Mouse (Mus musculus): ENCODE measurements around the gene Pgap3.
"Not testable (repeated sequence)": the region's sequence is repeated elsewhere in the genome, so short reads cannot be mapped to it uniquely, and the experiment has no call there.

Gene Pgap3

DNA sequence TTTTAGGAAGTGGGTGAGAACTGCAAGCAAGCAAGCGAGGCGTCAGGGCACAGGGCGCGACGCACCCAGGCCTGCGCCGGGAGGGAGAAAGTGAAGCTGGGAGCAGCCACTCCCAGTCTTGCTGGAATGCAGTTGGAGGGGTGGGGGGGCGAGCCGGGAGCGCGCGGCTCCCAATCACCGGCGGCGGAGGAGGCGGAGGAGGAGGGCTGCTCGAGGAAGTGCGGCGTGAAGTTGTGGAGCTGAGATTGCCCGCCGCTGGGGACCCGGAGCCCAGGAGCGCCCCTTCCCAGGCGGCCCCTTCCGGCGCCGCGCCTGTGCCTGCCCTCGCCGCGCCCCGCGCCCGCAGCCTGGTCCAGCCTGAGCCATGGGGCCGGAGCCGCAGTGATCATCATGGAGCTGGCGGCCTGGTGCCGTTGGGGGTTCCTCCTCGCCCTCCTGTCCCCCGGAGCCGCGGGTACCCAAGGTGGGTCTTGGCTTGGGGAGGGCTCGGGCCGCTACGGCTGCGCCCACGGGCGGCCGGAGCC lies 12.0 kb upstream of the Pgap3 start, which contains the start of gene Erbb2:
Gene Erbb2 (plus strand): TSS at position 198 of the 524 bp plus-strand sequence.
- DNase-seq (ENCODE audit: low read depth, low spot score) = peak; percentile 79

DNA sequence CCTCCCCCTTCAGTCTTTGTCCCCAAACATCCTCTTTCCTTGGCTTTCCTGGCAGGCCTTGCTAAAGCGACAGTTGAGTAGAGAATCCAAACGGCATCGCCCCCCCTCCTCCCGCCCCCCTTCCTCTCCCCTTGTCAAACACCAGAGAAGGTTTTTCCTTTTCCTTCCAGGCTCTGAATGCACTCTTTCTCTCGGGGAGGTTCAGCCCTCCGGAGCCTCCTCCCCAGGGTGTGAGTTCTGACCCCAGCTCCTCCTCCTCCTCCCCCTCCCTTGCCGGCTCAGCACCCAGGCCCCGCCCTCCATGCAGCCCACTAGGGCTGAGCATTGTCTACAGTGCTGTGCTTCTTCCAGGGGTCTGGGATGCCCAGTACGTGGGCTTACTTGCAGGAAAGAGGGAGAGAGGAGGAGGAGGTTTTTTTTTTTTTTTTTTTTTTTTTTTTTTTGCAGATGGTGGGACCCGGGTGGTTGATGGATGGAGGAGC lies 9.1 kb upstream of the Pgap3 start:
- DNase-seq (ENCODE audit: low read depth, low spot score) = peak; percentile 29

DNA sequence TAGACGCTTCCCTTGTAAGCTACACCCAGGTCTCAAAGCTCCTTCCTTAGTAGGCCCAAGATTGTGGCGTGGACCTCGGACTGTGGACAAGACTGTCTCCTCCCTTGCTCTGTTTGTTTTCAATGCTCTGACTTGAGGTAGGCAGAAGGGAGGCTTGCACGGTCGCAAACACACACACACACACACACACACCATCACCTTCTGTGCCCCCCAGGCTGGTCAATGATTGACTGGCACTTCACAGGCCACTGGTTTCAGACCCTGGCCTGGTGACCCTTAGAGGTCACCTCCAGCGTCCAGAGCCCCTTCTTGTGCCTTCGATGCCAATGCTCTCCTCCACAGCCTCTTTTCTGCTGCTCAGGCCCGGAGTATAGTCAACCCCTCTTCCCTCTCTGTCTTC lies 8.6 kb upstream of the Pgap3 start:
- no peak for DNase-seq (ENCODE audit: low read depth, low spot score)

DNA sequence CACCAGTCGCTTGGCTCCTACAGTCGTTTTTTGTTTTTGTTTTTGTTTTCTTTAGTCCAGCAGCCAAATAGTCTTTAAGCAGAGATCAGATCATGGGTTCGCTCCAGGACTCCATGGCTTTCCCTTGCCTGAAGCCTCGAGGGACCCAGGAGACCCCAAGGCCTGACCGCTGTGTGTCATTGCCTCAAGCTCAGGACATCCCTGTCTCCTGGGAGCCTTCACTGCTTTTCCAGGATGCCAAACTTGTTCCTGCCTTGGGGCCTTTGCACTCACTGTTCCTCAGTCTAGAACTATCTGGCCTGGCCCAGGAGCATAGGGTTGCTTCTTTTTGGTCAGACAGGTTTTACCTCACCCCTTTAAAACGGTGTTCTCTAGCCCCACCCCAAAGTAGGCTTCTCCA lies 6.3 kb upstream of the Pgap3 start:
- no peak for DNase-seq (ENCODE audit: low read depth, low spot score)

DNA sequence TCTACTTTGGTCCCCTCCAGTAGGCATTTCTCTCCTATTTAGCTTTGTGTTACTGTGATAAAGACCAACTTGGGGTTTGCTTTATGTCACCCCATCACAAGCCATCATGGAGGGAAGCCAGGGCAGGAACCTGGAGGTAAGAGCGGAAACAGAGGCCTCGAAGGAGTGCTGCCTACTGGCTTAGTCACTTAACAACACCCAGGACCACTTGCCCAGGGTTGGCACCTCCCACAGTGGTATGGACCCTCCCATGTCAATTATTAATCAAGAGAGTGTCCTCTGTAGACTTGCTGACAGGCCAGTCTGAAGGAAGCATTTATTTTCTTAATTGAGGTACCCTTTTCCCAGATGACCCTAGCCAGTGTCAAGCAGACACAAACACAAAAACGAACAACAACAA lies 526 bp upstream of the Pgap3 start:
- DNase-seq (ENCODE audit: low read depth, low spot score) = no peak

DNA sequence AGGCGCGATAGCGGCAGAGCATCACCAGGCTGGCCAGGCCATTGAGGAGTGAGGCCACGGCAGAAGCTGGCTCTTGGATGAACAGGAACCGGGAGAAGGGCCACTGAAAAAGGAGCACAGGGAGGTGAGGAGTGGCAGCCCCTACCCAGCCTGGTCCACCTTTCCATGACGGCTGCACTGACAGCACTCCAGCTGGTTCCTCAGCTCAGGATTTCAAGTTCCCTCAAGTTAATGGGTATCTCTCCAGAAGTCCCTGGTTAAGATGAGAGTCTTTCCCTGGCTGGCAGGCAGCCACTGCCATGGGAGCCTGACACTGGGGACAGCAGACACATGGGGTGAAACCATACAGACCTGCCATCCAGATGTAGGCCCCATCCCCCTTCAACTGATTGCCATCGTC lies 2.3 kb downstream of the Pgap3 start:
- no peak for DNase-seq (ENCODE audit: low read depth, low spot score)

DNA sequence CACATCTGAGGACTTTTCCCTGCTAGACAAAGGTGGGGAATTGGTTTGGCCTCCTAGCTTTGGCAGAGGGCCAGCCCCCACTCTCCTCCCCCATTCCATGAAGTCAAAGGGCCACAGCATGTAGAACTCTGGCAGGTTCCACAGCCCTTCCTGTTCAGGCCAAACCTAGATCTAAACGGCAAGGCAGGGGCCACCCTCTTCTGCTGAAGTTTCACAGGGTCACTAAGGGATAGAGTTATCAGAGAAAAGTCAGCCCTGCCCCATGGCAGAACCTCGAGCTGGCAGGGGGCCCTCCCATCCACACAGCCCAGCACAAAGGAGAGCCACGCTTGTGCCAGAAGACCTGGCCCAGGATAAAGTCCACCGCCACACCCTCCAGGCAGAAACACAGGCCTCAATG lies 5.2 kb downstream of the Pgap3 start:
- no peak for DNase-seq (ENCODE audit: low read depth, low spot score)

DNA sequence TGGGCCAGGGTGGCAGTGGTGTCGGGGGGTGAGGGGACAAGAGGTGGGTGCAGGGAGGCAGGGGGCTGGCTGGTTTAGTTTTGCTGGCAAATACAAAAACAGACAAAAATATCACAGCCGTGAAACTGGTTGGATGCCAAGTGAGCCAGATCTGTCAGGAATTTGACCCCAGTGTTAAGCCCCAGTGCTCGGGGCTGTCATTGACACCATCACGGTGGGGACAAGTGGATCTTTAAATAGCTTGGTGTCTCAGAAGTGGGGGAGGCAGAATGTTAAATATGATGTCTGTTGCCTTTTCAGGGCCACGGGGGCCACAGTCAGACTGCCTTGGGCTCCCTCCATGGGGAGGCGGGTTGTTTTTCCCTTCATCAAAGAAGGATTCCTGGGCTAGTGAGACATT lies 6.0 kb downstream of the Pgap3 start:
- no peak for DNase-seq (ENCODE audit: low read depth, low spot score)

DNA sequence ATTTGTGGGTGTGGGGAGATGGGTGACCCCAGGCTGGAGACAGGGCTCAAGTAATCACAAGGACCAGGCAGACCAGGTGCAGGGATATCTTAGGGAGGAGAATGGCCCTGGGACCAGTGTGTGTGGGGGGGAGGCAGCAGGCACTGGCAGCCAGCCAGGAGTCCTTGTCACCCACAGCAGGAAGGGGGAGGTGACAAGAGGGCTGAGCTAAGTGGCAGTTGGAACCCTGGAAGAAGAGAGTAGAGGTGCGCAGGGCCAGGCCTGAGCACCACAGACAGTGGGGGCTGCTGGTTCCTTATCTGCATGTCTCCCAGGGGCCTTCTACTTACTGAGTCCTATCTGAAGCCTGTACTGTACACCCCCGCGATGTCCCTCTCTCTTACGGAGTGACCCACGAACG lies 7.0 kb downstream of the Pgap3 start:
- DNase-seq (ENCODE audit: low read depth, low spot score) = no peak

DNA sequence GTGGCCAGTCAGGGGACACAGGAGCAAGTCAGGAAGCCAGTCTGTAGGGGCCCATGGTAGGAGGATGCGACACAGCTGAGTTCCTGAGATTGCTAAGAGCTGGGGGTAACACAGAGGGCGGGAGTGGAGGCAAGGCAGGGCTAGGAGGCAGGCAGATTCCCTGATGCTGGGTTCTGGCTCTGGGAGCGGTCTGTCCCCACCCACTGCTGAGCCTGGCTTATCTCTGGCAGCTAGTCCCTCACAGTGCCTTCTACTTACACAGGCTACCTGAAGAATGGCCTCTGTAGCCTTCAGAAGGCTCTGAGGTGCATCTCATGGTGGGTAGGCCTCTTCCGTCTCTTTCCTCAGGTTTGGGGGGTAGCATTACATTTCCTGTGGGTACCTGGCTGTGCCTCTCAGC lies 7.6 kb downstream of the Pgap3 start:
- DNase-seq (ENCODE audit: low read depth, low spot score) = no peak

DNA sequence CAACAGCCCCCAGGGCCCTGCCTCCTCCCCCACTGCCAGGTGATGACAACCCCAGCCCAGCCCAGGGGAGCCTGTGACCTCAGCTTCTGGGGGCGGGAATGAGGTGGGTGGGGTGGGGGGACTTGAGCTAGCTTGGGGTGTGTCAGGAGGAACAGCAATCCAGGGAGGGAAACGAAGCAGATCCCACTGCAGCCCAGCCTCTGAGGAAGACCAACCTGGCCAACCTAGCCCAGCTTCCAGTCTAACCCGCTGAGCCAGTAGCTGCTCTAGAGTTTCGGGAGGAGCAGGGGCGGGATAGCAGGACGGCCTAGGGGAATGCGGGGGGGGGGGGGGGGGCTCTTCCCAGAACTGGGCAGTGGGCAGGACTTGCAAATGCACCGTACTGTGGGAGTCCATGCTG lies 8.3 kb downstream of the Pgap3 start:
- no peak for DNase-seq (ENCODE audit: low read depth, low spot score)

DNA sequence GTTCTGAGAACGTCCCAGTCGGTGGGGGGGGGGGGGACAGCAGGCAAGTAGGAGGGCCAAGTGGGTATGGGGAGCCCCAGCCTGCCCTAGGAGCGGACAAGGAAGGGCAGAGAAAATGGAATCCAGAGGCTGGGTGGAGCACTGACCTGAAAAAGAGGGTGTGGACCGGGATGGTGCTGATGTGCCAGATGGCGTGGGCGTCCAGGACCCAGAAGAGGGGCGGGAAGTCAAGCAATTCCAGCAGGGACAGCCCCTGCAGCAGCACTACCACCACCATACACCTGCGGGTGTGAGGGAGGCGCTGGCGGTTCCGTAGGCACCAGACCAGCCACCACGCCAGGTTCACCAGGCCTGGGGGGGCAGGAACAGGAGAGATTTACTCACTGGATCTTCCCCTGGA lies 10.1 kb downstream of the Pgap3 start:
- no peak for DNase-seq (ENCODE audit: low read depth, low spot score)

DNA sequence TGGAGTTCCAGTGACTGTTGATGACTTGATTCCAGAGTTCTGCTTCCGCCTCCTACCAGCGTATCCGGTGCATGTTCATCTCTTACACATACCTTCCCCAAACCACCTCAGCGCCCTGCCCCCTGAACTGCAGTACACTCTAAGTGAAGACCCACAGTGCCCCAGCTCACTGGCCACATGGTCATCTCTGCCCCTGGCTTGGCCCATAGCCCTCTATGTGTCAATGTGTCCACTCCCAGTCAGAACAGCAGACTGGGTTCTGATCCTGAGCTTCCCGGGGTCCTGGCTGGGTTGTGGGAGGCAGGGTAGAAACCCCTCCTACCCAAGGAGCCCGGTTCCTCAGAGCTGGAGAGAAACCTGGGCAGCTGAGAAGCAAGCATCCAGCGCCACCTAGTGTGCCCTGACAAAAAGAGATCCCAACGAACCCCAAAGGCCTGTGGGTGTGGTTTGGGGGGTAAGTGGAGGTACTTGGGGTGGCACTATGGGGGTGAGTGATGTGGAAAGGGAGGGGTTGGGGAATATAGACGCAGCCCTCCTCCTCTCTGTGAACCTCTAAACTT lies 11.0 kb downstream of the Pgap3 start:
- peak; percentile 34 for DNase-seq (ENCODE audit: low read depth, low spot score)

DNA sequence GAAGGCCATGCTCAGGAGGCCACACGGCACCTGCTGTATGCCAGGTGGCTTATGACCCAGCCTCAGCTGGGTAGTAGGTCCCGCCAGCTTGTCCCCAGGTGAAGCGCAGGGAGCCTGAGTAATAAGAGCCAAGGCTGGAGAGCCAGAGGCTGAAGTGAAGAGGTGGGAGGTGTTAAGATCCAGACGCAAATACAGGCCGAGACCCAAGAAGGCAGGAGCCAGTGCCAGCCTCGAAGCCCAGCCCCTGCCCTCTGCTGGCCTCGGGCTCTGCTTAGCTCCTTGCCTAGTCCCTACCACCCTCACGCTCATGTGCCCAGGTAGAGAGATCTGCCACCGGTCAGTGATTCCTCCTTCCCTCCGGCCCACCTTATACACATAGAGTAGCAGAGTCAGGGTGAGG lies 12.0 kb downstream of the Pgap3 start:
- DNase-seq (ENCODE audit: low read depth, low spot score) = no peak

DNA sequence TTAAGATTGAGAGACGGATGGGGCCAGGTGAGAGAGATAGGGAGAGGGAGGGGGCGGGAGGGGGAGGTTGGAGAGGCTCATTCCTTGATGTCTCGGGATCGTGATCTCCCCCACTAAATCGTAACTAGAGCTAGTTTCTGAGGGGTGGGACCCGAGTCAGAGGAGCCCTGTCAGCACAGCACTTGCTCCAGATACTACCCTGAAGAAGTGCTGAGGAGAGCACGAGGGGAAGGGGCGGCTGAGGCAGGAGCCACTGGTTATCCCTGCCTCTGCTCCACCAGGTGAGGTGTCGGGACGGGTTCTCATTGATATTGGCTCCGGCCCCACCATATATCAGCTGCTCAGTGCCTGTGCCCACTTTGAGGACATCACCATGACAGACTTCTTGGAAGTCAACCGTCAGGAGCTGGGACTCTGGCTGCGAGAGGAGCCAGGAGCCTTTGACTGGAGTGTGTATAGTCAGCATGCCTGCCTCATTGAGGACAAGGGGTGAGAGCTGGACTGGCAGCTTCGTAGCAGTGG lies 13.2 kb downstream of the Pgap3 start:
- no peak for DNase-seq (ENCODE audit: low read depth, low spot score)

DNA sequence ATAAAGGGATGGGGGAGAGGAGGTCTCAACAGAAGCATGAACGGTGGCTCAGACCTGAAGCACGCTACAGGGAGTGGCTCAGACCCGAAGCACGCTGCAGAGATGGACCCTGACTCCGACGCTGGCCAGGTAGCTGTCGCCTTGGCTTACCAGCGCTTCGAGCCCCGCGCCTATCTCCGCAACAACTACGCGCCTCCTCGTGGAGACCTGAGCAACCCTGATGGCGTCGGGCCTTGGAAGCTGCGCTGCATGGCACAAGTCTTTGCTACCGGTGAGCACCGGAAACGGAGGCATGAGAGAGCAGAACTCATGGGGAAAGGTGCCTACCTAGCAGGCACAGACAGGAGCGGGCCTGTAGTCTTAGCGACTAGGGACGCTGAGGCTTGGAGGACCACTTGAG lies 13.7 kb downstream of the Pgap3 start:
- DNase-seq (ENCODE audit: low read depth, low spot score) = no peak

DNA sequence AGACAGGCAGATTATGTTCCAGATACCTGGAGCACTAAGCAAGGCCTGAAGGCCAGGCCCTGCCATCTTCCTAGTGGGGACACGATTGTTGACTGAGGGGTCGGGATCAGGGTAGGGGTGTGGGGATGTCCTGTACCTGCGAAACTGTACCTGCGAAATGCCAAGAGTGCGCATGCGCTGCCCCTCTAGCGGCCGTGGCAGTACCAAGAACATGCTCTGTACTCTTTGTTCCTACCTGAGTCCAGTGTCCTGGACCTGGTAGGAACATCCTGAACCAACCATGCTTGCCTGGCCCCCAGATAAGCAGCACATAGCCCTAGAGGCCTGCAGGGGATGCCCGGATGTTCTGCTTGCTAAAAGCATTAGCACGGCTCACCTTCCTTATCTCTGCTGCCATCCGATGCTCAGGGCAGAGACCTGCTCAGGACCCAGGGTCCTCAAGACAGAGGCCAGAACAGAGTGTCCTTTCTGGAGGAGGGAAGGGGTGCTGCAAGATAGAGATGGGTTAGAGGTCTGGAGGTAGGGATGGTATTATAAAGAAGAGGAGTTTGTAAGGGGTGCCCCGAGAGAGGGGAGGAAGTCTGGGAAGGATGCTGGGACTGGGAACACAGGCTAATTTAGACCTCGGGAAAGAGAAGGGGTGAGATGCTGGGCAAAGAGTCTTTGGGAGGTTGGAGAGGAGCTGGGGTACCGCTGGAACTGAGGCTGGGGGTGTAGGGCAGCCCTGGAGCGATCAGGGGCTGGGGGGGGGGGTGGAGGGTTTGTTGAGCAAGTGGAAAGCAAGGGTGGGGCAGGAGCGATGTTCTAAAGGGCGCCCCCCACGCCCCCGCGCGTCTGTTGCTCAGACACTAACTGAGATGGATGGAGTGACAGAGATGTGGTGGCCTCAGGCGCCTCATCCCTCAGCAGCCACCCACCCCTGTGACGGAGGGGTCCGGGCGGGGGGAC lies 14.4 kb downstream of the Pgap3 start, which contains the start of gene Pnmt:
Gene Pnmt (plus strand): TSS at position 813 of the 948 bp plus-strand sequence.
- DNase-seq (ENCODE audit: low read depth, low spot score) = no peak

DNA sequence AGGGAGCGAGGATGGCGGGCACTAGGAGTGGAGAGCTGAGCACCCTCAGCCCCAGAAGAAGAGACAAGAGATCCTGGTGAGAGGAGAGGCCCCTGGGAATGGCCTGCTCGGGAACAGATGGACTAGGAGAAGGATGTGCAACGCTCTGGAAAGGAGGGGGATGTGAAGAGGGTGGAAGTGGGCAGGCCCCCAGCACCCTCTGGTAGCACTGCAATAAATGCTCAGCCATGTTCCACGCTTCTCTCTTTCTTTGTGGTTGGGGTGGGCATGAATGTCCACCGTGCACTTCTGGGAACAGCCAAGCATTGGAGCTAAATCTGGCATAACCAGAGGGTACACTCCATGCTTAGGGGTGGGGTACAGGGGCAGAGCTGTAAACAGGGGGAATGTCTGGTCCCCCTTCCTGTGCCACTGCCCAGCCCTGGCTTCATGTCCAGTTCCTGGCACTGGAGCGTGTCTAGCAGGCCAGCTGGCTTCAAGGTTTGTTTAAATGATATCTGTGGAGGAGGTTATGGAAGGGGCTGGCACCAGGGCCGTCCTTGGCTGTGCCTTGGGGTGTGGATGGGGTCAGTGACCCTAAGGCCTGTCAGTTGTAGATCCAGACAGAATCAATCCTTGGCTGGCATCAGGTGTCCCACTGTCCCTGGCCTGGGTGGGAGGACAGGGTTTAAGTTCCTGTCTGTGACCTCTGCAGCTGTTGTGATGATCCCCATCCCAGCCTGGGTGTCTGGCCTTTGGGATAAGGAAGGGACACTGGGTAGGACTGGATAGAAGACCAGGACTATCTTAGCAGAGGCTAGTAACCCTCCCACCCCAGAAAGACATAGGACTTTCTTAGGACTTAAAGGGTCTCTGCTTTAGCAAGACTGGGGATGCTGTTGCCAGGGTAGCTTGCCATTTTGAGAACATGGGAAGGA lies 15.3 kb downstream of the Pgap3 start:
- no peak for DNase-seq (ENCODE audit: low read depth, low spot score)

DNA sequence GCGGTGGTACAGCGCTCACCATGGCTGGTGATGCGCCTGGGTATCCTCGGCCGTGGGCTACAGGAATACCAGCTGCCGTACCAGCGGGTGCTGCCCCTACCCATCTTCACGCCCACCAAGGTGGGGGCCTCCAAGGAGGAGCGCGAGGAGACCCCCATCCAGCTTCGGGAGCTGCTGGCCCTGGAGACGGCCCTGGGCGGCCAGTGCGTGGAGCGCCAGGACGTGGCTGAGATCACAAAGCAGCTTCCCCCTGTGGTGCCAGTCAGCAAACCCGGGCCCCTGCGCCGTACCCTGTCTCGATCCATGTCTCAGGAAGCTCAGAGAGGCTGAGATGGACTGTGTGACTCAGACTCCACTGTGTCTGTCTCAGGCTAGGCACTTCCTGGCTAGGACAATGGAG lies 16.1 kb downstream of the Pgap3 start:
- no peak for DNase-seq (ENCODE audit: low read depth, low spot score)

DNA sequence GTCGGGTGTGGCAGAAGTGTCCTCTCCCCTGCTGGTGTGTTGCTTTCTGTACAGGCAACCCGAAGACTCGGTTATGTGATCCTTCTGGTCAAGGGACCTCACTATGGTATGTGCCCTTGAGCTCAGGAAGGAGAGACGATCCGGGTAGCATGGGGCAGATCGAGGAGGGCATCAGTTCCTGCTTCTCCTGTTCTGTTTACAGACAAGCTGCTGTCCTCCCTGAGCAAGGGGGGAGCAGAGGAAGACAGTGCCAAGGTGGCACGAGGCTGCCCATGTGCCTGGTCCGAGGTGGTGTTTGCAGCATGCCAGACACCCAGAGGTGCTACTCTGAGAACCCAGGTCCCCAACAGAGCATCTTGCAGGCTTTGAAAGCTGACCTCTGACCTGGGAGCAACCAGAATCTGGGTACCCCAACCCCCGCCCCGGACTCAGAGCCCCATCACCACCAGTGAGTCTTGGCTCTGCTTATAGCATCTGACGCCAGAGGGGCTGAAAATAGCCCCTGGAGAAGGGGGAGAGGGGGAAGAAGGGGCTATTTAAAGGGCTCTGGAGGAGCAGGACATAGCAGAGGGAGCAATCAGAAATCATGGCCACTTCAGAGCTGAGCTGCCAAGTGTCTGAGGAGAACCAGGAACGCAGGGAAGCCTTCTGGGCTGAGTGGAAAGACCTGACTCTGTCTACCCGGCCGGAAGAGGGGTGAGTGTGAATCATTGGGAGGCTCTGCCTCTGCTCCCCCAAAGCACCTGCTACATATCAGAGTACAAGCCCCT lies 16.8 kb downstream of the Pgap3 start, which contains the start of gene Tcap:
Gene Tcap (plus strand): TSS at position 551 of the 770 bp plus-strand sequence.
- DNase-seq (ENCODE audit: low read depth, low spot score) = no peak

DNA sequence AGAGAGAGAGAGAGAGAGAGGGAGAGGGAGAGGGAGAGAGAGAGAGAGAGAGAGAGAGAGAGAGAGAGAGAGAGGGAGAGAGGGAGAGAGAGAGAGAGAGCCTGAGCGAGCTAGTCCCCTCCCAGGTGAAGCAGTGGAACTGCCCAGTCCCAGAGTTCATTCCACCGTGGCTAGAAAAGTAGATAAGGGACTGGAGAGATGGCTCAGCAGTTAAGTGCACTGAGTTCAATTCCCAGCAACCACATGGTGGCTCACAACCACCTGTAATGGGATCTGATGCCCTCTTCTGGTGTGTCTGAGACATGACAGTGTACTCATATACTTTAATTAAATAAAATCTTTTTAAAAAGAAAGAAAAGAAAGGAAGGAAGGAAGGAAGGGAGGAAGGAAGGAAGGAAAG lies 17.9 kb downstream of the Pgap3 start:
- not testable (repeated sequence) for DNase-seq (ENCODE audit: low read depth, low spot score)

Measured in forelimb bud, embryonic 11.5 days (tissue).